Mouse (Mus musculus): Measurements from ENCODE around the gene Gm44596. TPM values are rescaled to one million over a fixed set of nuclear protein-coding genes. Genes with fewer than 3 reads are reported as not detected.

Gm44596 gene
- polyA plus RNA-seq, 1 experiment from 2014 or later: not detected

DNA sequence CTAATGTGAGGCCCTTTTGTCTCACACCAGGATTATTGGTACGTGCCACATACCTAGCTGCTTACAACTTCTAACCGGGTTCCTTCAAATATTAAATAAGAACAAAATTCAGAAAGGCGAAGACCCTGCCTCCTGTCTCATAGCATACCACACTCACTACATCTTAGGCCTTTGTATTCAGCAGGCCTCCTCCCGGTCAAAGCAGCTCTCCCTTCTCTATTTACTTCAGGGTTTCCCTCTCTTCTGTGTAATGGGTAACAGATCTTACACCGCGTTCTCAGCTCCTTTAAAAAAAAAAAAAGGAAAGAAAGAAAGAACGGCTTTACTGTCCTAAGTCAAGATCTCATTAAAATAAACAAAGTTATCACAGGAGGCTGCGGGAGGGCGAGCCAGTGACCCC, 13.4 kb upstream of the Gm44596 start:
- no peak for ATAC-seq
- H3K4me2 ChIP-seq (replicated peaks; ENCODE audit: low read depth, low read length): peak overlapping the region; percentile 100
- TF ChIP-seq CTCF (IDR thresholded peaks at IDR 0.05): no peak
- TF ChIP-seq EP300 (IDR thresholded peaks at IDR 0.05): no peak
- H3K9me3 ChIP-seq (ENCODE audit: low read length): no peaks in the 10 kb centered on the region
- no peaks in the 10 kb centered on the region for H3K27me3 ChIP-seq (replicated peaks; ENCODE audit: insufficient read depth, low read length)
- WGBS: 8% methylated on average over 9 of the region's 9 CpGs
- no peaks in the 10 kb centered on the region for H3K4me1 ChIP-seq (ENCODE audit: insufficient read depth, low read depth, low read length)
- no peak for DNase-seq (ENCODE audit: low spot score)
- peak overlapping the region; percentile 88 for H3K9ac ChIP-seq (replicated peaks; ENCODE audit: low read depth)
- H3K36me3 ChIP-seq (ENCODE audit: insufficient read depth, low read length): no peaks in the 10 kb centered on the region
- peak overlapping the region; percentile 89 for H3K4me3 ChIP-seq (ENCODE audit: low read depth, low read length)
- H3K27ac ChIP-seq (ENCODE audit: low read length): peak overlapping the region; percentile 95

GRCm38 (mm10) chr6:128362381-128363006, 12.8 kb upstream of the Gm44596 start, which contains the start of the genes Rhno1 and Foxm1:
TSS of gene Rhno1 (minus strand) at chr6:128362911.
TSS of gene Foxm1 (plus strand) at chr6:128362967.
- DNase-seq (ENCODE audit: low spot score) (peak; percentile 88), ATAC-seq (peak; percentile 91)
- H3K9me3 ChIP-seq (ENCODE audit: low read length): no peaks in the 10 kb centered on the region
- H3K4me2 ChIP-seq (replicated peaks; ENCODE audit: low read depth, low read length): peak within 1 kb of the TSS; percentile 100
- TF ChIP-seq CTCF (IDR thresholded peaks at IDR 0.05) (no peak), EP300 (IDR thresholded peaks at IDR 0.05) (0 out of 2 replicates have a peak, but pooled peaks have one; percentile 12)
- no peaks in the 10 kb centered on the region for H3K27me3 ChIP-seq (replicated peaks; ENCODE audit: insufficient read depth, low read length)
- H3K27ac ChIP-seq (ENCODE audit: low read length): peak within 1 kb of the TSS; percentile 95
- H3K4me1 ChIP-seq (ENCODE audit: insufficient read depth, low read depth, low read length): no peaks in the 10 kb centered on the region
- WGBS: under 1% methylated on average over 47 of the region's 76 CpGs
- H3K9ac ChIP-seq (replicated peaks; ENCODE audit: low read depth): peak within 1 kb of the TSS; percentile 88
- H3K4me3 ChIP-seq (ENCODE audit: low read depth, low read length): peak within 1 kb of the TSS; percentile 89
- no peaks in the 10 kb centered on the region for H3K36me3 ChIP-seq (ENCODE audit: insufficient read depth, low read length)

DNA sequence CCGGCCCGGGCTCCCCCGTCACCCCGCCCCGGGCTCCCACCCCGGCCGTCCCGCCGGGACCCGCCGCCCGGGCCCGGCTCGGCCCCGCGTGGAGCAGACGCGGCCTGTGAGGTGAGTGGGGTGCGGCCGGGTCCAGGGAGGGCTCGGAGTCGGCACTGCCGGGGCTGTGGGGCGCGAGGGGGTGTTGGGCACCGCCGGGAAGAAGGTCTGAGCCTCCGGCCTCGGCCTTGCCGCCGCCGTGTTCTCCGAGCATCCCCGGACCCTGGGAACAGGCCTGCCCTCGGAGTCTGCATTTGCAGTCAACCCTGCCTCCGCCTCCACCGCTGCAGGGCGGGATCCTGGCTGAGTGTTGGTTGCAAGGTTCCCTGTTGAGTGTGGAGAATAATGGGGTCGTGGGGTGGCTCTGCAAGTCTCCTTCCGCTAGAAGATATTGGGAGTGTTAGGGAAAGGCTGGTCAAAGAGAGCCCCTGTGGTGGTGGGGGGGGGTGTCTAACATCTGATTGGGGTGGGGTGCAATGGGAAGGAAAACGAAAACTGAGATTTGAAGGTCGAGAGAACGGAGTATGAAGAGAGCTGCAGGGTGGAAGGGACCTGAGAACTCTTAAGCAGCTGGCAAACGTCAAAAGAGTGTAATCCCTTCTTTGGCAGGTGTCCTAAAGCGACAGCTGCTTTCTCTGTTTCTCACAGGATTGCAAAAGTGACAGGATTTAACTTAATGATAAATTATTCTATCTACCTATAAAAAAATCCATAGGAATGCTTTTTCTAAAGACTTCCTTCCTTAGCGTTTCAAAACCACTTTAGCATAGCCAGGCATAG, 12.1 kb upstream of the Gm44596 start:
- peak; percentile 15 for ATAC-seq
- under 1% methylated on average over 30 of the region's 46 CpGs for WGBS

DNA sequence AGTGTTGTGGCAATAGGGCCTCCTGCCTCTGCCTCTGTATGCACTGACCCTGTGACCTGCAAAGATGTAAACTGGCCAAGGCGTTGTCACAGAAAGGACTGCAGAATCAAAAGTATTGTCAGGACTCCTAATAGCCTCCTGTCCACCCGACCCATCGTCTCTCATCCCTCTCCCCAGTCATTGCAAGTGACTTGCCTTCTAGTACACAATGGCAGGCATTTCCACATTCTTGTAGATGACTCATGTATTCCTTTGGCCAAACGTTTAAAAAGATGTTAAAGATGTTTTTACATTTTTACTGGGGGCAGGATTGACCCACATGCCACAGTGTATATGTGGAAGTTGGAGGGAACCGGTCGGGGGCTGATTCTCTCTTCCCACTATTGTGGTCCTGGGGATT, 10.6 kb upstream of the Gm44596 start:
- Histone ChIP-seq H3K27ac (ENCODE audit: low read length) (no peak overlapping the region), H3K9me3 (ENCODE audit: low read length) (no peaks in the 10 kb centered on the region), H3K4me2 (replicated peaks; ENCODE audit: low read depth, low read length) (no peak overlapping the region), H3K4me1 (ENCODE audit: insufficient read depth, low read depth, low read length) (no peaks in the 10 kb centered on the region), H3K36me3 (ENCODE audit: insufficient read depth, low read length) (no peaks in the 10 kb centered on the region), H3K4me3 (ENCODE audit: low read depth, low read length) (no peak overlapping the region), H3K9ac (replicated peaks; ENCODE audit: low read depth) (no peak overlapping the region), H3K27me3 (replicated peaks; ENCODE audit: insufficient read depth, low read length) (no peaks in the 10 kb centered on the region)
- TF ChIP-seq EP300 (IDR thresholded peaks at IDR 0.05): no peak
- TF ChIP-seq CTCF (IDR thresholded peaks at IDR 0.05): no peak
- no peak for ATAC-seq
- peak; percentile 38 for DNase-seq (ENCODE audit: low spot score)
- 61% methylated on average over 6 of the region's 6 CpGs for WGBS

More for the DNA sequence above, 12.1 kb upstream of the Gm44596 start:
- Histone ChIP-seq H3K9me3 (ENCODE audit: low read length) (no peaks in the 10 kb centered on the region), H3K27me3 (replicated peaks; ENCODE audit: insufficient read depth, low read length) (no peaks in the 10 kb centered on the region), H3K4me3 (ENCODE audit: low read depth, low read length) (peak overlapping the region; percentile 89), H3K9ac (replicated peaks; ENCODE audit: low read depth) (peak overlapping the region; percentile 88), H3K27ac (ENCODE audit: low read length) (peak overlapping the region; percentile 95), H3K4me1 (ENCODE audit: insufficient read depth, low read depth, low read length) (no peaks in the 10 kb centered on the region), H3K4me2 (replicated peaks; ENCODE audit: low read depth, low read length) (peak overlapping the region; percentile 100), H3K36me3 (ENCODE audit: insufficient read depth, low read length) (no peaks in the 10 kb centered on the region)
- TF ChIP-seq EP300 (IDR thresholded peaks at IDR 0.05) (no peak), CTCF (IDR thresholded peaks at IDR 0.05) (no peak)
- peak; percentile 50 for DNase-seq (ENCODE audit: low spot score)

- no peaks in the 10 kb centered on the region for H3K9me3 ChIP-seq (ENCODE audit: low read length)
- H3K27ac ChIP-seq (ENCODE audit: low read length): no peak overlapping the region
- no peak overlapping the region for H3K4me3 ChIP-seq (ENCODE audit: low read depth, low read length)
- H3K36me3 ChIP-seq (ENCODE audit: insufficient read depth, low read length): peaks cover 4% of the 10 kb centered on the region; the same call in 1 of the 2 replicates
- no peaks in the 10 kb centered on the region for H3K27me3 ChIP-seq (replicated peaks; ENCODE audit: insufficient read depth, low read length)
- ATAC-seq (no peak), DNase-seq (ENCODE audit: low spot score) (no peak)
- H3K4me2 ChIP-seq (replicated peaks; ENCODE audit: low read depth, low read length): no peak overlapping the region
- no peaks in the 10 kb centered on the region for H3K4me1 ChIP-seq (ENCODE audit: insufficient read depth, low read depth, low read length)
- 80% methylated on average over 5 of the region's 5 CpGs for WGBS
- H3K9ac ChIP-seq (replicated peaks; ENCODE audit: low read depth): no peak overlapping the region
- TF ChIP-seq CTCF (IDR thresholded peaks at IDR 0.05) (no peak), EP300 (IDR thresholded peaks at IDR 0.05) (no peak)
Measured at GRCm38 (mm10) chr6:128366466-128366865, 8.8 kb upstream of the Gm44596 start.

DNA sequence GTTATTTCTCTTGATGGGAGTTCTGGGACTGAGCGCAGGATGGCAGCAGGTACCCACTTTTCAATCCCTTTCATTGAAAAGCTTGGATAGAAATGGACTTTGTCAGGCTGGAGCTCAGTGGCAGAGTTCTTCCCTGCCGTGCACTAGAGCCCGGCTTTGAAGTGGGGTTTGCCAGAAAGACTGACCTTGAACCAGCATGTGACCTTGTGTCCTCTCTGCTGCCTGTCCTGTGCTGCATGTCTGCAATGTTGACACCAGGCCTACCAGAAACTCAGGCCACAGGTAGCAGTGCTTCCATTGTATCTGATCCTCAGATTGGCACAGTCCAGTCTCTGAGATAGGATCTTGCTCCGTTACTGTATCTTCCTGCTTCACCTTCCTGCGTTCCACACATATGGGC, 5.3 kb upstream of the Gm44596 start:
- WGBS: 90% methylated on average over 5 of the region's 5 CpGs
- H3K9me3 ChIP-seq (ENCODE audit: low read length): no peaks in the 10 kb centered on the region
- ATAC-seq (no peak), DNase-seq (ENCODE audit: low spot score) (no peak)
- H3K27ac ChIP-seq (ENCODE audit: low read length): no peak overlapping the region
- peaks cover 8% of the 10 kb centered on the region; the same call in 1 of the 2 replicates for H3K36me3 ChIP-seq (ENCODE audit: insufficient read depth, low read length)
- H3K4me2 ChIP-seq (replicated peaks; ENCODE audit: low read depth, low read length): no peak overlapping the region
- H3K9ac ChIP-seq (replicated peaks; ENCODE audit: low read depth): no peak overlapping the region
- H3K27me3 ChIP-seq (replicated peaks; ENCODE audit: insufficient read depth, low read length): no peaks in the 10 kb centered on the region
- TF ChIP-seq EP300 (IDR thresholded peaks at IDR 0.05) (no peak), CTCF (IDR thresholded peaks at IDR 0.05) (no peak)
- no peaks in the 10 kb centered on the region for H3K4me1 ChIP-seq (ENCODE audit: insufficient read depth, low read depth, low read length)
- no peak overlapping the region for H3K4me3 ChIP-seq (ENCODE audit: low read depth, low read length)
